Mouse (Mus musculus) telencephalon, adult 2 months (tissue): Measurements from ENCODE around the gene Acad8.
A peak's percentile ranks its signal among the peaks of the same experiment; 100 is the strongest.

Experiments
- DNase-seq: peaks from one replicate; pipeline ENCODE4 v3.0.0-alpha.2; 2011; ENCODE audit warnings: low read depth, low spot score

Gene Acad8

GRCm38 (mm10) chr9:26999461-27000395, at the start of gene Acad8, which contains the start of gene Thyn1:
TSS of gene Acad8 (minus strand) at chr9:26999566.
TSS of gene Thyn1 (plus strand) at chr9:26999710.
- DNase-seq = peak; percentile 97

DNA sequence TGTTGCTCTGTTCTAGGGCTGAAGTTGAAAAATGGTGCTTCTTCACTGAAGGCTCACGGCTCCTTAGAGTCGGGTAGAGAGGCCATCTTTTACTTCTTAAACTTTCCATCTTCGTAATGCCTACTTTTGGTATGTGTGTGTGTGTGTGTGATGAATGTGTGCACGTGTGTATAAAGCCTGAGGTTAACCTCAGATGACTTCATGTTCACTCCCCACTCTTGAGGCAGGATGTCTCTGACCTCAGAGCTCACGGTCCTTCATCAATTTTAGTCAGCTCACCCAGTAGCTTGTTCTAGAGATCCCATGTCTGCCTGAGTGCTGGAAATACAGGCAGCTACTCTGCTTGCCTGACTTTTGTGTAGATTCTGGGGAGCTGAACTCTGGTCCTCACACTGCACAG, 44.5 kb upstream of the Acad8 start:
- DNase-seq = no peak

DNA sequence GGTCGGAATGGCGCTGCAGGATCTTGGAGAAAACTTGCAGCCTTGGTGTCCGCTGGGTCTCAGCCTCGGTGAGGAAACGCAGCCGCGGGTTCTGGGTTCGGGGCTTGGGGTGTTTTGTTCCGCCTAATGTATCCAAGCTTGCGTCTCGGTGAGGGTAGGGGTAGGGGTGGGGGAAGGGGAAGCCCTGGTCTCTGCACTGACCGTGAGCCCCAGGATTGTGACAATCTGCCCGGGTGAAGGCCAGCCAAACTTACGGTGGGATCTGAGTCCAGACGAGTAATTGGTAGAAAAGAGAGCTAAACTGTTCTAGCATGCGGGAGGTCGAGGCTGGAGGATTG, 31.4 kb upstream of the Acad8 start:
- DNase-seq = no peak

DNA sequence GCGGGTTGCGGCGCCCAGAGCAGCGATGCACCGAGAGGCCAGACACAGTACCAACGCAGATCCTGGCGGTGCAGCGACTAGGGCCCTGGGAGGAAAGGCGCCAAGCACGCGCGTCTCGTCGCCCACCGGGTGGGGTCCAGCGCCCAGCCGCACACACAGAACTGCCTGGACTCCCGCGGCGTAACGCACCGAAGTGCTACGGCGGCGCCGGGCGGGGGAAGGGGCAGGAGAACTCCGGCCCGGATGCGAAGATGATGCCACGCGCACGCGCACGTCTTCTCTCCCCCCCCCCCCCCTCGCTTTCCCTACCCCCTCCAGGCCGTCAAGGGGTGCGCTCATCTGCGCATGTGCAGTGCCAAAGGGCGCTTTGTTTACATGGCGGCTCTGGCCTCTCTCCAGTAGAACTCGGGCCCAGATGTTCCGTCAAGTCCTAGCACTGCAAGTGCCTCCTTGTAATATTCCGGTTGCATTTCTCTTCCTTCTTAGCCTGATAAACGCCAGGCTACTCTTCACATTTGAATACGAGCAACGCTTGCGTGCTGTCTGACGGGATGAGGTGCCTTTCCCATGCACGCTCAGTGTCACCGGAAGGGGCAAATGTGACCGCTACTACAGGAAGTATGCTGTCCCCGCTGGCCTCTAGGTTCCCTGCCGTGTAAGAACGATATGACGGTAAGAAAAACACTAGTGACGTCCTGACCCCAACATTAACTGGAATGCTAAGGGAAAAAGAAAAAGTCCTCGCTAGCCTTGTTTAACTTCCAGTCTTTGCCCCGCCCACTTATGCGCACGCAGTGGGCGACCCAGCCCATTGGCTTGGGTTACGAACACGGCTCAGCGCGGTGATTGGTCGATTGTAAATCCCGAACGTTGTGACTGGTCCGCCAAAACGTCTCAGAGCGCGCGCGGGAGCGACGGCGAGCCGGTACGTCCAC, 30.7 kb upstream of the Acad8 start, which contains the start of the genes Vps26b and Ncapd3:
Gene Vps26b (minus strand): TSS at position 238 of the 935 bp plus-strand sequence.
Gene Ncapd3 (plus strand): TSS at position 348 of the 935 bp plus-strand sequence.
- peak; percentile 95 for DNase-seq

DNA sequence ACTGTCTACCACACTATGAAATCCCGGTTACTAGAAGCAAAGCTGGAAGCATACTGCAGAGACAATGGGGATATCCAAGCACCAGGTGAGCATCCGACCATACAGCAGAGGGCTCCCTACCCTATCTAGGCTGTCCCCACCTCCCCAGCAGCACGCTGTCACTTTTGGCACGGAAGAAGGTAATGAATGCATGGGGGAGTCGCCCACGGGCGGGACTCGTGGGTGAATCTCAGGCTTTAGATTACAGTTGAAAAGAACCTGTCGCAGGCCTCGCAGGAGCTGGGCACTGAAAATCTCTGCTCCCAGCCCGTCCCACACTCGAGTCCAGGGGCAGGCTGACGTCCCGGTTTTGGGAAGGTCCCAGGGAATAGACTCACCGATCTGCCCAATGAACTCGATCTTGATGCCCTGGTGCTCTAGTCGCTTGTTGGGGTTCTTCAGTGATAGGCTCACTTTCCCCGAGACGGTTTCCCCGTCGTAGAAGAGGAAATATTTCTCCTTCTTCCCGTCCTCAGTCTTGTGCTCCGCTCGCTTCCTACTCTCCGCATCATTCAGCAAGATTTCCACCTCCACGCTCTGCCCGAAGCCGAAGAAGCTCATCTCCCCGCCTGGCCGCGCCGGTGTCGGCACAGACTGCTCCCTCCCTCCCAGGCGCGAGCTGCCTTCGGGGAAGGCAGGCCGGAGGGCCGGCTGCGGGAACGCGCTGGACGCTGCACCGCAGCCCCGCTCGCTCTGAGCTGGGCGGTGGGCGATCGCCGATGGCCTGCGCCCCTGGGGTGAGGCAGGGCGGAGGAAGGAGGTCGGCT, 29.9 kb upstream of the Acad8 start:
- peak; percentile 62 for DNase-seq

GRCm38 (mm10) chr9:27026708-27027107, 27.3 kb upstream of the Acad8 start:
- DNase-seq = no peak

DNA sequence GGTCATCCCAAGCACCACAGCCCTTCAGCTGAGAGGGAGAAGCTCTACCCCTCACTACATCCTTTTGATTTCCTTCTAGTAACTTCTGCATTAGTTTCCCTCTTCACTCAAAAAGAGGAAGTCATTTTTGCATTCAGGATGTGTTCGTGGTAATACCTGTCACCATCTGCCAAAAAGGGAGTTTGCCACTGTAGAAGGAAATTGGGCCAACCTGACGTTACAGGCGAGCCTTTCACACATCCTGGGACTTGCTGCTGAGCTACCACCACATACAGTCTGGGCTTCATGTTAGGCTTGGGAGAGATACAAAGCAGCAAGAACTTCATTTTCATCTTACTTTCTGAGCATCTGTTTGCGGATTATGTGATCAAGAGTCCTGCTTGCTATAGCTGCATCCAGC, 24.3 kb upstream of the Acad8 start:
- DNase-seq = no peak

GRCm38 (mm10) chr9:27018961-27019360, 19.6 kb upstream of the Acad8 start:
- DNase-seq = no peak

- DNase-seq = no peak
These were observed 12.2 kb upstream of the Acad8 start for GRCm38 (mm10) chr9:27011572-27011971.

DNA sequence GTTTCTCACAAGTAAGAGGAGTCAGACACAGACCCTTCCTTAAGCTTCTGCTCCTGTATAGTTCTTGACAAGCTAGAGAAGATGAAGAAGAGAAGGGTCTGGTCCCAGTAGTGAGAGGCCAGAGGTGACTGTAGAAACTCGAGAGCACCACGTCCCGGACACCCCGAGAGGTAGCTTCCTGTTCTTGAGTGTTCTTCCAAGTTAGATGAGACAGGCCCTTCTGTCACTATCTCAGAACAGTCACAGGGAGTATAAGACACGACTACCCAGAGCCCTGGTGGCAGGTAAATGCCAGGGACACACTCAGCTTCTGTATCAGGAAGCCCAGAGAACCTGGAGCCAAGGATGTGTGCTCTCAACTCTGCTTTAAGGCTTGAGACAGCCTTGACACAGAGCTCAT, 9.9 kb upstream of the Acad8 start:
- no peak for DNase-seq

DNA sequence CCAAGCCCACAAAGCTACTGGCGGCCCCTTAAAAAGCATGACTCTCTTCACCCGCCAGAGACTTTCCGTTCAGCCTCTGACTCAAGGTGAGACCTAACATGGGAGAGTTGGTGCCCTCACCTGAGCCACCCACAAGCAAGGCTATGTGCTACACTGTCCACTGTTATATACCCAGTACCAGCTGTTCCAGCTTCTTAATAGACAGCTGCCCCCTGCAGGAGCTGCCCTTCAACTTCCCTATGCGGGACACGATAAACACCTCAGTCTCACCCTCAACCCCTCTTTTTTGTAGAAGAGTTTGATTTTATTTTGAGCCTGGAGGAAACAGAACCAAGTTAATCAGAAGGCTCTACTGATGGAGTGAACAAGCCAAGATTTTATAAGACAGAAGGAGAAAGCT, 7.5 kb upstream of the Acad8 start:
- DNase-seq = no peak

DNA sequence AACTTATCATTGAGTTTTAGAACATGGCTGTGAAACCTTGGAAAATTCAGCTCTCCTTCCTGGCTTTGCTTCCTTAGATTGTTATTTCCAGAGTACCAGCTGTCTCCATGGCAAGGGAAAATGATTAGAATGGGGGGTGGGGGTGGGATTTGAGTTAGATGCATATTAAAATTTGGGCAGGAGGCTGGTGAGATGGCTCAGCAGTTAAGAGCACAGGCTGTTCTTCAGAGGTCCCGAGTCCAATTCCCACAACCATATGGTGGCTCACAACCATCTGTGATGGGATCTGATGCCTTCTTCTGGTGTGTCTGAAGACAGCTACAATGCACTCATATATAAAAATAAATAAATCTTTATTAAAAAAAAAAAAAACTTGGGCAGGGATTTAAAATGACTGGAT, 6.6 kb upstream of the Acad8 start:
- peak; percentile 55 for DNase-seq

GRCm38 (mm10) chr9:27005231-27005630, 5.9 kb upstream of the Acad8 start:
- DNase-seq = no peak

DNA sequence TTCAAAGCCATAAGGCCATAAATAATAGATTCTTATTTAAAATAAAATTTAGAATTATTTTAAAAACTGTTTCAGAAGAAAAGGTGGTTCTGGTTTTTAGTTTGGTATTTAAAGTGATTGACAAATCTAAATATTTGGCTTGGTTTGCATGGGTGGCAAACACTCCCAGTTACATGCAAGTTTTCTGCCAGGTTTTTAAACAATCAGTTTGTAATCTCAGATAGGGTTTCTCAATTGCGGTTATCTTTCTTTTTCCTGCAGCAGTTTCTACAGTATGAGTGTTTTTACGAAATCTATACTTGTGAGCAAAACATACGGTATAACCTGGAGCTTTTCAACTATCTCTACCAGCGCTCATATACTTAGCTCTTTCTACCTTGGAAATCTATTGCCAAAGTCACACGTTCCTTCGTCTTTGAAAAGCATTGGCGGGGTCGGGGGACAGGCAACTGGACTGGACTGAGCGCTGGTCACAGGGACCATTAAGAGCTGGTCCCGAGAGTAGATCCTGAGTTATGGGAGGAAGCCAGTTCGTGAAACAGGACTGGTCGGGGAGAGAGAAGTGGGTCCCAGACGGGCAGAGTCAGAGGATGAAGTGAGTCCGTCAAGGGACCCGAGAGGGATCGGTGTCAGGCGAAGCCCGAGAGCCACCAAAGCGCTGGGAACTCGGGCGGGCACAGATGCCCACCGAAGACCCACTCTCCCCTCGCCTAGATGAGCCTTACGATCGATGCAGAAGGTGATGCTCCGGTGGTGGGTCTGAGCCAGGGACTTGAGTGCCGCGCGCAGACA, 501 bp downstream of the Acad8 start:
- no peak for DNase-seq

- no peak for DNase-seq
These were observed 1.9 kb downstream of the Acad8 start for GRCm38 (mm10) chr9:26997501-26997900.

DNA sequence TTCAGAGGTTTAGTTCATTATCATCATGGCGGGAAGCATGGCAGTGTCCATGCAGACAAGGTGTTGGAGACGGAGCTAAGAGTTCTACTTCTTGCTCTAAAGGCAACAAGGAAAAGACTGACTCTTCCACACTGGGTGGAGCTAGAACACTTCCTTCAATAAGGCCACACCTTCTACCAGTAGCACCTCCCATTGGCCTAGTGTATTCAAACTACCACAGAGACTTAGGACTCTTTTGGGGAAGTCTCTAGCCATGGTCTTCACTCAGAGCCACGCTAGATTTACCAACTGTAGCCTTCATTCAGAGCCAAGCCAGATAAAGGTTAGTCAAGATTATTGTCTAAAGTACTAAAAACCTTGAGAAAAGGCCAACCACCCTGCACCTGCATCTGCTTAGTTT, 2.3 kb downstream of the Acad8 start:
- no peak for DNase-seq

DNA sequence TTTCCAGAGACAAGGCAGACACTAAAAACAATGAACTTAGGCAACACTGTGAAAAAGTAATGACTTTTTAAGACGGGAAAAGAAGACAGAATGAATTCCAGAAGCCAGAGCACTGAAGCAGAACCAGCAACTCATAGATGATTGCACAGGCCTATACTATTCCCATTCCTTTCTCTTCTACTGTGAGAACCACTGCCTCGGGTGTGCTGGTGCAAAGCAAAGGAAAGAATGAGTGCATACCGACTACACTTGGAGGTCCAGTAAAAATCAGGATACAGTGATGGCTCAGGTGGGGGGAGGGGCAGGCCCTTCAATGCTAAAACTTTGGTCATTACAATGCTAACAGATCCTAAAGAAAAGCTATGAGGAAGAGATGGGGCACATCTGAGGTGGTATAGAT, 5.5 kb downstream of the Acad8 start:
- no peak for DNase-seq

- no peak for DNase-seq
These were observed 6.2 kb downstream of the Acad8 start for GRCm38 (mm10) chr9:26993118-26993517.

DNA sequence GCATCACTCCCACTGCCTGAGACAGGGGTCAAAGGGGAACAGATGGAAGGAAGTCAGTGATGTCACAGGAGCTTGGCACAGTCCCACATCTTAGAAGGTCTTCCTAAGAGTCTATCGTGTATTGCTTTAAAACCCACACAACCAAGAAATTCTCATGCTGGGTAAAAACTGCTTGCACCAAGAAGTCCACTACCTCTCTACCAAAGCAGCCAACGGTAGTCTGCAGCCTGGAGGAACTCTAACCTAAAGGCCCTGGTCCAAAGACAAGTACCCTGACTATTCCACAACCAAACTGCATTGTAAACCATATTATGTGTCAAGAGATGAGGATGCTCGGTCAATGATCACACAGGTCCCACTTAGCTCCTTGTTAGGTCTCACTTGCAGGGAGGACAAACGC, 9.2 kb downstream of the Acad8 start:
- no peak for DNase-seq

DNA sequence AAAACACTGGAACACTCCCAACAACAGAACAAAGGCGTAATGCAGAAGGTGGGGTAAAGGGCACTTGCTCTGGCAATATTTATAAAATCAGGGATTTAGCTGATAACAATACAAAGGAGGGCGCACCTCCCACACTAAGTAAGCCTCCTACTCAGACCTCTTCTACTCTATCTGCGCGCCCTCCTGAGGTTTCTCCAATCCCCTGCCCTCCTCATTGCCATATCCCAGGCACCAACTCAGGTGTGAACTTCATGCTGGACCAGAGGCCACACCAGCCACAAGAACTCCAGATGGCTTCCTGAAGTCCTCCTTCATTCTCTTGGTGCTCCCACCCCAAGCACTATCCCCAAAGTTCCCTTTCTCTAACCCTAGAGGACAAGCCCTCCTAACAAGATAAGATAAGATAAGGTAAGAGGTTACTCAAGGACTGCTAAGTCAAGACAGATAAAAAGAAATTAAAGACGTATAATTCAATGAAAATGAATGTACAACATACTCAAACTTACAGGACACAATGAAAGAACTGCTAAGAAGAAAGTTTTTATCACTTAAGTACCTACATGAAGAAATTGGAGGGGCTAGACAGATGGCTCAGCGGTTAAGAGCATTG, 13.6 kb downstream of the Acad8 start:
- no peak for DNase-seq
